Mouse (Mus musculus): Measurements from ENCODE around the gene Sirt1. TPM values are rescaled to one million over a fixed set of nuclear protein-coding genes. Genes with fewer than 3 reads are reported as not detected.
A peak's percentile ranks its signal among the peaks of the same experiment; 100 is the strongest.
"Not testable (repeated sequence)": the region's sequence is repeated elsewhere in the genome, so short reads cannot be mapped to it uniquely, and the experiment has no call there.

Sirt1 gene
- polyA plus RNA-seq, 1 experiment from 2014 or later: 4.1 TPM

DNA sequence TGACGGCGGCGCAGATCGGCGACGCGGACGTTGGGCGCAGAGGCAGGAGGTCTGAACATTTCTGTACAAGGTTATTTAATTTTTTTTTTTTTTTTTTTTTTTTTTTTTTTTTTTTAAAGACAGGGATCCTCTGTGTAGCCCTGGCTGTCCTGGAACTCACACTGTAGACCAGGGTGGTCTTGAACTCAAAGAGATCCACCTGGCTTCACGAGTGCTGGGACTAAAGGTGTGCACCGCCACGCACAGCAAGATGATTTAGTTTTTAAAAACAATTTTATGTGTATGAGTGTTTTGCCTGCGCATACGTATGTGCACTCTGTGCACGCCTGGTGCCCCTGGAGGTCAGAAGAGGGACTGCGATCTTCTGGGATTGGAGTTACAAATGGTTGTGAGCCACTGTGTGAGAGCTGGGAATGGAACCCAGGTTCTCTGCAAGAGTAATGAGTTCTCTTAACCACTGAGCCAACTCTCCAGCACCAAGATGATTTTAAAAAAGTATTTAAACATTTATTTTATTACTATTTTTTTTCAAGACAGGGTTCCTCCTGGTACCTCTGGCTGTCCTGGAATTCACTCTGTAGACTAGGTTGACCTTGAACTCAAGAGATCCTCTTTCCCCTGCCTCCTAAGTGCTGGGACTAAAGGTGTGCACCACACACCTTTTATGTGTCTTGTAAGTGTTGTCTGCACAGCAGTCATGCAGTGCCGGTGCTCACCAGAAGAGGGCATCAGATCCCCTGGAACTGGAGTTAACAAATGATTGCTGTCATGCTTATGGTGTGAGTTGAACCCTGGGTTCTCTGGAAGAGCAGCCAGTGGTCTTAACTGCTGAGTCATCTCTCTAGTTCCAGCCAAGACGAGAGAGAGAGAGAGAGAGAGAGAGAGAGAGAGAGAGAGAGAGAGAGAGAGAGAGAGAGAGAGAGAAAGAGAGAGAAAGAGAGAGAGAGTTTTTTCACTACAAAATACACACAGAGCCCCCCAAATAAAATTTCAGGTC lies 40.5 kb upstream of the Sirt1 start, which contains the start of gene Gm7075:
Gene Gm7075, minus strand, starts transcription at position 51 of the 997 bp plus-strand sequence.
- 88% methylated on average over 18 of the region's 18 CpGs for WGBS
- Histone ChIP-seq H3K9me3 (ENCODE audit: low read length) (no peaks in the 10 kb centered on the region), H3K9ac (replicated peaks; ENCODE audit: low read length) (no peak within 1 kb of the TSS), H3K27me3 (ENCODE audit: insufficient read depth, low read length) (no peaks in the 10 kb centered on the region), H3K4me1 (ENCODE audit: insufficient read depth, low read length) (no peaks in the 10 kb centered on the region), H3K36me3 (ENCODE audit: insufficient read depth, low read length) (no peaks in the 10 kb centered on the region), H3K27ac (ENCODE audit: low read length) (no peak within 1 kb of the TSS), H3K4me2 (replicated peaks; ENCODE audit: low read depth, low read length) (no peak within 1 kb of the TSS), H3K4me3 (ENCODE audit: low read length) (no peak within 1 kb of the TSS)
- no peak for ATAC-seq (ENCODE audit: low FRiP score, low TSS enrichment)

DNA sequence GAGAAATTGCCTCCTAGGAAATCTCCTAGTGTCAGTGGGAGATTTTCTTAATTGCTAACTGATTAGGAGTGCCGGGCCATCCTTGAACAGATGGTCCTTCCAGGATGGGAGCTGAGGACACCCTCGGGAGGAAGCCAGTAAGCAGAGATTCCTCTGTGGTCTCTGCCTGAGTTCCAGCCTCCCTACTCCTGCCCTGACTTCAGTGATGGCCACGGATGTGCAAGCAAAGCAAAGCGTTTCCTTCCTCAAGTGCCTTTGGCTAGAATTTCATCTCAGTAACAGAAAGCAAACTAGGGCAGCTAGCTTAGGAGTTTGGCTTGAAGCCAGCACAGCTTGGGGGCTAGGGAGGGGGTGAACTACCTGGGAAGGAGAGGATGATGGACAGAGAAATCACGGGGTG lies 35.6 kb upstream of the Sirt1 start:
- Histone ChIP-seq H3K27me3 (ENCODE audit: insufficient read depth, low read length) (no peaks in the 10 kb centered on the region), H3K36me3 (ENCODE audit: insufficient read depth, low read length) (no peaks in the 10 kb centered on the region), H3K4me1 (ENCODE audit: insufficient read depth, low read length) (no peaks in the 10 kb centered on the region), H3K4me2 (replicated peaks; ENCODE audit: low read depth, low read length) (no peak overlapping the region), H3K9ac (replicated peaks; ENCODE audit: low read length) (no peak overlapping the region), H3K27ac (ENCODE audit: low read length) (no peak overlapping the region), H3K9me3 (ENCODE audit: low read length) (no peaks in the 10 kb centered on the region), H3K4me3 (ENCODE audit: low read length) (no peak overlapping the region)
- WGBS: 36% methylated on average over 5 of the region's 5 CpGs
- no peak for ATAC-seq (ENCODE audit: low FRiP score, low TSS enrichment)

DNA sequence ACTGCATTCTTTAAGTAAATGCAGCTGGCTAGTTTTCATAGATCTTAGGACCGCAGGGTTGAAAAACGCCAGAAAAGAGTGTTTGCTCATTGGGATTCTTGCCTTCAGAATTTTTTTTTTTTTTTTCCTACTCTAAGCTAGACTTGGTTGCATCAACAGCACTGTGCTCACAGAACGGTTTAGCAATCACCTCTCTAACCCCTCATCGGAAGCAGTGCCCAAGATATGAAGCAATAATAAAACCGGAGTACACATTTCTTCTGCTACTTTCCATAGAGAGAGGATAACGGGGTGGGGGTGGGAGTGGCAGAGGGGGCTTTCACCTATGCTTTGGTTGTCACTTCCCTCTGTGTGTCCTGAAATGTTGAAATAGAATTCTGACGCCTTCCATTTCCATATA lies 34.3 kb upstream of the Sirt1 start:
- ATAC-seq (ENCODE audit: low FRiP score, low TSS enrichment): no peak
- Histone ChIP-seq H3K27ac (ENCODE audit: low read length) (no peak overlapping the region), H3K27me3 (ENCODE audit: insufficient read depth, low read length) (no peaks in the 10 kb centered on the region), H3K4me3 (ENCODE audit: low read length) (no peak overlapping the region), H3K9me3 (ENCODE audit: low read length) (no peaks in the 10 kb centered on the region), H3K9ac (replicated peaks; ENCODE audit: low read length) (no peak overlapping the region), H3K4me1 (ENCODE audit: insufficient read depth, low read length) (no peaks in the 10 kb centered on the region), H3K4me2 (replicated peaks; ENCODE audit: low read depth, low read length) (0 out of 2 replicates have a peak overlapping the region, but pooled peaks have one; percentile 19), H3K36me3 (ENCODE audit: insufficient read depth, low read length) (no peaks in the 10 kb centered on the region)
- 59% methylated on average over 7 of the region's 7 CpGs for WGBS

DNA sequence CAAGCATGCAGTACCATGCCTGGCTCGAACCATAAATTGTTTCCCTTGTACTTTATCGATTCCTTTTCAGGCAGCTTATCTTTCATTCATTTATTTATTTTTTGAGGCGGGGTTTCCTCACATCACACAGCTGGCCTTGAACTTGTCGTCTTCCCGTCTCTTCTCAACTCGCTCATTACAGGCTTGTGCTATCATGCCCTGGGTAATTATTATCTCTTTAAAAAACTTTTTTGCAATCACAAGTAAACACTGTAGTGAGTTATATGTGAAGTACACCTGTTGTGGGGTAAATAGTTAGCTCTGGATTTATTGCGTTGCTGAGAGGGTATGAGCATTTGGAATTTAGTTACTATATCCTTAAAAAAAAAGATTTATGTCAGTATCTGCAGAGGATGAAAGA lies 33.8 kb upstream of the Sirt1 start:
- Histone ChIP-seq H3K36me3 (ENCODE audit: insufficient read depth, low read length) (no peaks in the 10 kb centered on the region), H3K4me1 (ENCODE audit: insufficient read depth, low read length) (no peaks in the 10 kb centered on the region), H3K27ac (ENCODE audit: low read length) (no peak overlapping the region), H3K4me2 (replicated peaks; ENCODE audit: low read depth, low read length) (no peak overlapping the region), H3K9ac (replicated peaks; ENCODE audit: low read length) (no peak overlapping the region), H3K4me3 (ENCODE audit: low read length) (no peak overlapping the region), H3K27me3 (ENCODE audit: insufficient read depth, low read length) (no peaks in the 10 kb centered on the region), H3K9me3 (ENCODE audit: low read length) (no peaks in the 10 kb centered on the region)
- WGBS: 73% methylated on average over 7 of the region's 7 CpGs
- ATAC-seq (ENCODE audit: low FRiP score, low TSS enrichment): no peak

DNA sequence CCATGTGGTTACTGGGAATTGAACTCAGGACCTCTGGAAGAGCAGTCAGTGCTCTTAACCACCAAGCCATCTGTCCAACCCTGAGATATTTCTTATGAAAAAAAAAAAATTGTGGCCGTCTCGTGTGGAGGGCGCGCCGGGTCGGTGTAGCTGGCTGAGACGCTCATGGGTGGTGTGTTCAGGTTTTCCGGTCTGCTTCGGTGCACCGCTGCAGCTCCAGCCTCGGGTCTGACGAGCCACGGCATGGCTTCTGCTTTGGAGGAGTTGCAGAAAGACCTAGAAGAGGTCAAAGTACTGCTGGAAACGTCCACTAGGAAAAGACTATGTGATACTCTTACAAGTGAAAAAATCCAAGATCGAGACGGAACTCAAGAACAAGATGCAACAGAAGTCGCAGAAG lies 31.3 kb upstream of the Sirt1 start:
- Histone ChIP-seq H3K27me3 (ENCODE audit: insufficient read depth, low read length) (no peaks in the 10 kb centered on the region), H3K4me3 (ENCODE audit: low read length) (no peak overlapping the region), H3K9ac (replicated peaks; ENCODE audit: low read length) (no peak overlapping the region), H3K4me1 (ENCODE audit: insufficient read depth, low read length) (no peaks in the 10 kb centered on the region), H3K9me3 (ENCODE audit: low read length) (no peaks in the 10 kb centered on the region), H3K27ac (ENCODE audit: low read length) (no peak overlapping the region), H3K36me3 (ENCODE audit: insufficient read depth, low read length) (no peaks in the 10 kb centered on the region), H3K4me2 (replicated peaks; ENCODE audit: low read depth, low read length) (no peak overlapping the region)
- 85% methylated on average over 17 of the region's 17 CpGs for WGBS
- no peak for ATAC-seq (ENCODE audit: low FRiP score, low TSS enrichment)

DNA sequence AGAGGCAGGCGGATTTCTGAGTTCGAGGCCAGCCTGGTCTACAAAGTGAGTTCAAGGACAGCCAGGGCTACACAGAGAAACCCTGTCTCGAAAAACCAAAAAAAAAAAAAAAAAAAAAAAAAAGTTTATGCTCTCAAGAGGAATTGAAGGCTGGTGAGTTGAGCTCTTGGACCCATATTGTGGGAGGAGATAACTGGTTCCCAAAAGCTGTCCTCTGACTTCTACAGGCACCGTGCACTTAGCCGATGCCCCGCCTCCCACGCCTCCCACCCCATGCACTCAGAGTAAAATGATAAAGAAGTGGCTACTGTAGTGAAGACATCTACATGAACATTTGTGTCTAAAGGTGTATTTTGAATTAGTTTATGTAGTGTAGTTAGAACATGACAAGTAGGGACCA lies 30.2 kb upstream of the Sirt1 start:
- not testable (repeated sequence) for ATAC-seq (ENCODE audit: low FRiP score, low TSS enrichment); H3K27me3 ChIP-seq (ENCODE audit: insufficient read depth, low read length); H3K4me1 ChIP-seq (ENCODE audit: insufficient read depth, low read length); H3K9ac ChIP-seq (replicated peaks; ENCODE audit: low read length); H3K4me2 ChIP-seq (replicated peaks; ENCODE audit: low read depth, low read length); H3K4me3 ChIP-seq (ENCODE audit: low read length); H3K27ac ChIP-seq (ENCODE audit: low read length); H3K36me3 ChIP-seq (ENCODE audit: insufficient read depth, low read length); H3K9me3 ChIP-seq (ENCODE audit: low read length)
- WGBS: 88% methylated on average over 5 of the region's 7 CpGs

DNA sequence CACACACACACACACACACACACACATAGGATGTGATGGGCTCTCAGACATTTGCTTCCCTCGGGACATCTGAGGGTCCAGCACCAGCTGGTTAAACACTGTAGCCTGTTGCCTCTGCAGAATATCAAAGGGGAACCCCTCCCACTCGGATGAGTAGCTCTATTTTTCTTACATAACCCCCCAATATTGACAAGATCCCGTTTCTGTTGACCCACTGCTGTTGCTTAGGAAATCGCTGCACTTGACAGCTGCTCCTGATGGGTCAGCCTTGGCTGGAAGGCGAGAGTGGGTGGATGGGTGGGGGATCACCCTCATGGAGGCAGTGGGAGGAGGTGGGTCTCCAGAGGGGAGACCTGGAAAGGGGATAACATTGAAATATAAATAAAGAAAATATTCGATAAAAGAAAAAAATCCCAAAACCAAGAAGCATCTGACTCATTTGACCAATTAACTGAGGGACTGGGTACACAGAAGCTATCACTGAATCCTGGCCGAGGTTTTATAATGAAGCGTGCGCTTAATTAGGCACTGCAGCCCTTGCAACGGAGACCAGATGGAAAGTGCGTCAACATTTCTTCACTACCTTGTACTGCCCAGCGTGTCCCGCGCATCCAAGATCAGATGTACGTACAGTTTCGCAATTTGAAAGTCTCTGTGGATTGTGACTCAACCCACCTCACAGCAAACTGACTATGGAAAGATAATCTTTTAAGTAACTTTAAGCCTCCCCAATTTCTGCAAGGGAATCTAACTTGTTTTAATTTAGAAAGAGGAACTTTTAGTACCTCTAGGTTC lies 28.9 kb upstream of the Sirt1 start:
- Histone ChIP-seq H3K9me3 (ENCODE audit: low read length) (no peaks in the 10 kb centered on the region), H3K4me1 (ENCODE audit: insufficient read depth, low read length) (no peaks in the 10 kb centered on the region), H3K36me3 (ENCODE audit: insufficient read depth, low read length) (0 out of 2 replicates have a peak, but pooled peaks cover 3% of the 10 kb centered on the region), H3K27ac (ENCODE audit: low read length) (no peak overlapping the region), H3K4me3 (ENCODE audit: low read length) (no peak overlapping the region), H3K4me2 (replicated peaks; ENCODE audit: low read depth, low read length) (no peak overlapping the region), H3K9ac (replicated peaks; ENCODE audit: low read length) (no peak overlapping the region), H3K27me3 (ENCODE audit: insufficient read depth, low read length) (no peaks in the 10 kb centered on the region)
- ATAC-seq (ENCODE audit: low FRiP score, low TSS enrichment): no peak
- WGBS: 66% methylated on average over 16 of the region's 16 CpGs

DNA sequence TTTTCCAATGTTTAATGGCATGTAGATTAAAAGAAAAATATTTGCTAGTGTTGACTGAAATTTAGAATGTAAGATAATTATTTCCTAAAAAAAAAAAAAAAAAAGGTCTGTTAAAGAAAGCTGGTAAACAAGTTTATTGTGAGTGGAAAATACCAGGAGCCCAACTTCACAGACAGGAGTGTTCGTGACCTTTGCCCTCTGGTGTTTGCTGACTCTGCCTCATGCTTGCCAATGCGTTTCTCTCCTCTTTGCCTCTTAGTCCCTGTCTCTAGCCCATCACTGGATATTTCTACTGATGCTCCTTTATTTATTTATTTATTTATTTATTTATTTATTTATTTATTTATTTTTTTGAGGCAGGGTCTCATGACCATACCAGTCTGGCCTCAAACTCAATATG lies 22.1 kb upstream of the Sirt1 start:
- no peak for ATAC-seq (ENCODE audit: low FRiP score, low TSS enrichment)
- 68% methylated on average over 2 of the region's 2 CpGs for WGBS

DNA sequence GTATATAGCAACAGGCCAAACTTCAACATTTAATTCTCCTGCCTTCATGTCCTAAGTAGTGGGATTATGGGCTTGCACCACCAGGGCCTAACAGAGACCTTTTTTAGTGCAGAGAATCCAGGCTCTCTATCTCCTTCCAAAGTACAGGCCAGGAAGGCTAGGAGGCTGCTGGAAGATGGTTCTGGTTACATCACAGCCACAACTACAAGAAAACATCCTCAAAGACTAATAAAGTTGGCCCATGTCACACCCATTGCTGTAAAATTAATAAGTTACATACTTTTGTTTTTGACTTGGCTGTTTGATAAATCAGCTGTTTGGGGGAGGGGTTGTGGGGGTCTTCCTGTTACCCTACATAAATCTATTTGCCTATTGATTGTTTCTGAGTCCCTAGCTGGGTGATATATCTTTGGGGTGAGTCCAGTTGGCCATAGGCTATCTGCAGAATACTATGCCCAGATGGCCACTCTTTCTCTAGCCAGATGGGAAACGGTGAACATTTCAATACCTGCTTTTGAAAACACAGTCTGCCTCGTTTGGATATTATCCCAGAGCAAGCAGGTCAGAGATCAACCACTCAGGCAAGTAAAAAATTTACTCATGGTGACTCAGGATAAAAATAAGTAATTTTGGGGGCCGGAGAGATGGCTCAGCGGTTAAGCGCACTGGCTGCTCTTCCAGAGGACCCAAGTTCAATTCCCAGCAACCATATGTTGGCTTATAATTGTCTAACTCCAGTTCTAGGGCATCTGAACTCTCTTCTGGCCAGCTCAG lies 21.4 kb upstream of the Sirt1 start:
- Histone ChIP-seq H3K27me3 (ENCODE audit: insufficient read depth, low read length) (no peaks in the 10 kb centered on the region), H3K9ac (replicated peaks; ENCODE audit: low read length) (no peak overlapping the region), H3K4me3 (ENCODE audit: low read length) (no peak overlapping the region), H3K27ac (ENCODE audit: low read length) (no peak overlapping the region), H3K36me3 (ENCODE audit: insufficient read depth, low read length) (0 out of 2 replicates have a peak, but pooled peaks cover 3% of the 10 kb centered on the region), H3K4me2 (replicated peaks; ENCODE audit: low read depth, low read length) (no peak overlapping the region), H3K9me3 (ENCODE audit: low read length) (no peaks in the 10 kb centered on the region), H3K4me1 (ENCODE audit: insufficient read depth, low read length) (no peaks in the 10 kb centered on the region)
- 68% methylated on average over 5 of the region's 5 CpGs for WGBS
- ATAC-seq (ENCODE audit: low FRiP score, low TSS enrichment): no peak

More for the DNA sequence above, 22.1 kb upstream of the Sirt1 start:
- Histone ChIP-seq H3K9me3 (ENCODE audit: low read length) (no peaks in the 10 kb centered on the region), H3K4me1 (ENCODE audit: insufficient read depth, low read length) (no peaks in the 10 kb centered on the region), H3K27me3 (ENCODE audit: insufficient read depth, low read length) (no peaks in the 10 kb centered on the region), H3K9ac (replicated peaks; ENCODE audit: low read length) (no peak overlapping the region), H3K27ac (ENCODE audit: low read length) (no peak overlapping the region), H3K4me2 (replicated peaks; ENCODE audit: low read depth, low read length) (no peak overlapping the region), H3K36me3 (ENCODE audit: insufficient read depth, low read length) (0 out of 2 replicates have a peak, but pooled peaks cover 3% of the 10 kb centered on the region), H3K4me3 (ENCODE audit: low read length) (no peak overlapping the region)
